Mouse (Mus musculus) heart, postnatal 0 days (tissue): ENCODE results near the gene 3110070M22Rik. TPM values are rescaled to one million over a fixed set of nuclear protein-coding genes. Genes with fewer than 3 reads are reported as not detected.

Source experiments
- ATAC-seq: fragments of 200-750 bp; cut with Nextera tagmentation; 2 replicates; pipeline ENCODE4 v1.8.0; 2017; ENCODE audit warnings: low read depth, moderate number of reproducible peaks, moderate library complexity; ENCODE audit not compliant: insufficient read depth
- DNase-seq: peaks from one replicate; pipeline ENCODE4 v3.0.0-alpha.2; 2016; ENCODE audit warnings: low spot score
- H3K27ac ChIP-seq: fragments of 300-500 bp; sonication (generic); 2 replicates; pipeline ENCODE4 v1.5.1; 2014; ENCODE audit warnings: low read depth, mild to moderate bottlenecking
- H3K27me3 ChIP-seq: fragments of 300-500 bp; sonication (generic); 2 replicates; pipeline ENCODE4 v1.6.1; 2014; ENCODE audit warnings: low read length, mixed read lengths; ENCODE audit not compliant: control insufficient read depth, insufficient read depth
- H3K36me3 ChIP-seq: fragments of 300-500 bp; sonication (generic); replicated peaks from 2 replicates; pipeline ENCODE4 v1.6.1; 2014; ENCODE audit warnings: low read length, mixed read lengths; ENCODE audit not compliant: control insufficient read depth, insufficient read depth
- H3K4me1 ChIP-seq: fragments of 300-500 bp; sonication (generic); 2 replicates; pipeline ENCODE4 v1.6.1; 2014; ENCODE audit warnings: antibody characterized with exemption; ENCODE audit not compliant: control insufficient read depth, insufficient read depth
- H3K4me2 ChIP-seq: fragments of 300-500 bp; sonication (generic); 2 replicates; pipeline ENCODE4 v1.6.1; 2014; ENCODE audit warnings: low read depth, mild to moderate bottlenecking, low read length, moderate library complexity
- H3K4me3 ChIP-seq: fragments of 300-500 bp; sonication (generic); 2 replicates; pipeline ENCODE4 v1.5.1; 2014; ENCODE audit warnings: low read depth, low read length
- H3K9ac ChIP-seq: fragments of 300-500 bp; sonication (generic); replicated peaks from 2 replicates; pipeline ENCODE4 v1.6.1; 2014; ENCODE audit warnings: low read depth, low read length, mixed read lengths
- H3K9me3 ChIP-seq: fragments of 300-500 bp; sonication (generic); replicated peaks from 2 replicates; pipeline ENCODE4 v1.6.1; 2016; ENCODE audit warnings: low read length; ENCODE audit not compliant: control insufficient read depth
- CTCF ChIP-seq: IDR thresholded peaks from 2 replicates; pipeline ENCODE4 v1.5.1; 2016; ENCODE audit warnings: antibody characterized with exemption, control low read depth, low read depth
- EP300 ChIP-seq: IDR thresholded peaks from 2 replicates; pipeline ENCODE4 v1.6.1; 2016; ENCODE audit warnings: antibody characterized with exemption, low read depth
- WGBS: fragments of 180-500 bp; shearing (Covaris S2); extraction: QIAGEN DNeasy Blood & Tissue Kit; methylation state at CpG from one replicate; pipeline ENCODE4 v1.1.7; 2014; 5-methylcytosine and 5-hydroxymethylcytosine counted together
- polyA plus RNA-seq: library from polyadenylated mRNA; unstranded; fragments of >200 nt; fragmentation: Nextera tagmentation; extraction: Ambion mirVana; gene quantifications from 2 replicates; pipeline ENCODE4 v1.2.1, GENCODE M21; 2015
- total RNA-seq: library from RNA; depleted of rRNA; stranded (reverse); fragments of >200 nt; gene quantifications from 2 replicates; pipeline ENCODE4 v1.2.3, GENCODE M21; 2014; ENCODE audit warnings: low replicate concordance

Gene 3110070M22Rik
- total and polyA plus RNA-seq, 2 experiments from 2014 or later, result 1.7 to 7.1 TPM

- peak; percentile 94 for ATAC-seq
- peak within 1 kb of the TSS; percentile 81 for H3K27ac ChIP-seq
- H3K4me2 ChIP-seq, result peak within 1 kb of the TSS; percentile 74
- 2% methylated on average over 57 of the region's 57 CpGs for WGBS
- peaks cover 16% of the 10 kb centered on the region for H3K4me1 ChIP-seq
- DNase-seq, result peak; percentile 93
- TF ChIP-seq CTCF (no peak), EP300 (no peak)
- H3K36me3 ChIP-seq, result peaks cover 36% of the 10 kb centered on the region
- no peaks in the 10 kb centered on the region for H3K9me3 ChIP-seq
- H3K4me3 ChIP-seq, result peak within 1 kb of the TSS; percentile 86
- H3K27me3 ChIP-seq, result no peaks in the 10 kb centered on the region
- H3K9ac ChIP-seq, result peak within 1 kb of the TSS; percentile 61
These were observed 25.3 kb downstream of the 3110070M22Rik start, which contains the start of gene 4833420G17Rik for GRCm38 (mm10) chr13:119462596-119463560. Gene 4833420G17Rik, plus strand, starts transcription at chr13:119462768.

DNA sequence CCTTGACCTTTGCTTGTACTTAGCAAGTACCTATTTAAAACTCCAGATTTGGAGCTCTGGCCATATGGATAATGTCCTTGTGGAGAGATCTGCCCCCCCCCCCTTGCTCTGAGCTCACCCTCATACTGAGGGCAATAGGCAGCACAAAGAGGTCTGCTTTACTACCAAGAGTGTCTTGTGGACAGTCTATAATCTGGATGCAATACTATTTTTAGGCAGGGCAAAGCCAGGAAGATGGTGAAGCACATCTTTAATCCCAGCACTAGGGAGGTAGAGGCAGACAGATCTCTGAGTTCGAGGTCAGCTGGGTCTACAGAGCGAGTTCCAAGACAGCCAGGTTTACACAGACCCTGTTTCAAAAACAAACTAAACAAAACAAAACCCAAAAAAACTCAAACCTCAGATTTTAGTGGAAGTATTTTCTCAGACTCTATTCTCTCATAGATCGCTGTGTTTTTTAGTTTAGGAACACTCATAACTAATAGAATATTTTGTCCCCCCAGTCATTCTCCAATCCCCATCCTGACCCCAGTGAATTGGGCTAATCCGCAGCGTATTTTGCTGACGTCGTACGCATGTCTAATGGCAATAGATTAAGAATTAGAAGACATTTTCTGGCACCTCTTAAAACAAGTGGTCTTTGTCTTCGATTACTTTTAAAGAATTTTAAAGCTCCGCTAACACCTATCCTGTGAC lies 26.1 kb downstream of the 3110070M22Rik start:
- WGBS, result 2% methylated on average over 10 of the region's 10 CpGs
- Histone ChIP-seq H3K27me3 (no peaks in the 10 kb centered on the region), H3K4me3 (peak overlapping the region; percentile 86), H3K9me3 (no peaks in the 10 kb centered on the region), H3K27ac (peak overlapping the region; percentile 81), H3K4me2 (peak overlapping the region; percentile 74), H3K36me3 (peaks cover 27% of the 10 kb centered on the region), H3K4me1 (peaks cover 16% of the 10 kb centered on the region), H3K9ac (peak overlapping the region; percentile 61)
- no peak for DNase-seq
- peak; percentile 38 for ATAC-seq
- TF ChIP-seq EP300, result no peak
- no peak for TF ChIP-seq CTCF

GRCm38 (mm10) chr13:119456342-119456741 lies 31.8 kb downstream of the 3110070M22Rik start:
- no peaks in the 10 kb centered on the region for H3K9me3 ChIP-seq
- H3K27me3 ChIP-seq, result no peaks in the 10 kb centered on the region
- no peak overlapping the region for H3K27ac ChIP-seq
- H3K36me3 ChIP-seq, result peaks cover 44% of the 10 kb centered on the region
- no peak overlapping the region for H3K4me2 ChIP-seq
- no peak overlapping the region for H3K4me3 ChIP-seq
- no peaks in the 10 kb centered on the region for H3K4me1 ChIP-seq
- no peak overlapping the region for H3K9ac ChIP-seq
- DNase-seq (no peak), ATAC-seq (no peak)
- 75% methylated on average over 7 of the region's 7 CpGs for WGBS
- TF ChIP-seq CTCF, result no peak
- no peak for TF ChIP-seq EP300

DNA sequence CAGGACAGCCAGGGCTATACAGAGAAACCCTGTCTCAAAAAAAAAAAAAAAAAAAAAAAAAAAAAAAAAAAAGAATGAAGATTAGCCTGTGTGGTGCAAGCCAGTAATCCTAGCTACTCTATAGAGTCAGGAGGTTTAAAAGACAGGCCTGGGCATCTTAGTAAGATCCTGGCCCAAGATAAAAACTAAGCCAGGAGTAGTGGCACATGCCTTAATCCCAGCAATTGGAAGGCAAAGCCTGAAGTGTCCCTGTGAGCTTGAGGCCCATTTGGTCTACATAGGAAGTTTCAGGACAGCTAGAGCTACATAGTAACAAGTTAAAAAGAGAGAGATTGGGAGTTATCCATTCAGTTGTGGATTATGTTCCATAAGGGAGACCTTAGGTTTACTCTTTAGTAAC lies 33.1 kb downstream of the 3110070M22Rik start:
- no peaks in the 10 kb centered on the region for H3K4me1 ChIP-seq
- TF ChIP-seq EP300 (no peak), CTCF (no peak)
- no peaks in the 10 kb centered on the region for H3K27me3 ChIP-seq
- ATAC-seq (no peak), DNase-seq (no peak)
- H3K4me3 ChIP-seq, result no peak overlapping the region
- no peak overlapping the region for H3K27ac ChIP-seq
- H3K9ac ChIP-seq, result no peak overlapping the region
- no peak overlapping the region for H3K4me2 ChIP-seq
- H3K36me3 ChIP-seq, result peaks cover 56% of the 10 kb centered on the region
- H3K9me3 ChIP-seq, result no peaks in the 10 kb centered on the region

GRCm38 (mm10) chr13:119453563-119453962 lies 34.6 kb downstream of the 3110070M22Rik start:
- peaks cover 54% of the 10 kb centered on the region for H3K36me3 ChIP-seq
- no peak overlapping the region for H3K4me2 ChIP-seq
- no peaks in the 10 kb centered on the region for H3K9me3 ChIP-seq
- TF ChIP-seq CTCF (no peak), EP300 (no peak)
- no peaks in the 10 kb centered on the region for H3K4me1 ChIP-seq
- no peaks in the 10 kb centered on the region for H3K27me3 ChIP-seq
- no peak overlapping the region for H3K9ac ChIP-seq
- H3K4me3 ChIP-seq, result no peak overlapping the region
- no peak for ATAC-seq
- WGBS, result 94% methylated on average over 4 of the region's 4 CpGs
- DNase-seq, result no peak
- H3K27ac ChIP-seq, result no peak overlapping the region
